Mouse (Mus musculus): ENCODE measurements at regions not wholly inside any gene's neighbourhood (a gene's known extent, or its start where the extent isn't known, plus 50 kb on each side); places are given as distances from the start of the nearest gene placed in this dataset.

DNA sequence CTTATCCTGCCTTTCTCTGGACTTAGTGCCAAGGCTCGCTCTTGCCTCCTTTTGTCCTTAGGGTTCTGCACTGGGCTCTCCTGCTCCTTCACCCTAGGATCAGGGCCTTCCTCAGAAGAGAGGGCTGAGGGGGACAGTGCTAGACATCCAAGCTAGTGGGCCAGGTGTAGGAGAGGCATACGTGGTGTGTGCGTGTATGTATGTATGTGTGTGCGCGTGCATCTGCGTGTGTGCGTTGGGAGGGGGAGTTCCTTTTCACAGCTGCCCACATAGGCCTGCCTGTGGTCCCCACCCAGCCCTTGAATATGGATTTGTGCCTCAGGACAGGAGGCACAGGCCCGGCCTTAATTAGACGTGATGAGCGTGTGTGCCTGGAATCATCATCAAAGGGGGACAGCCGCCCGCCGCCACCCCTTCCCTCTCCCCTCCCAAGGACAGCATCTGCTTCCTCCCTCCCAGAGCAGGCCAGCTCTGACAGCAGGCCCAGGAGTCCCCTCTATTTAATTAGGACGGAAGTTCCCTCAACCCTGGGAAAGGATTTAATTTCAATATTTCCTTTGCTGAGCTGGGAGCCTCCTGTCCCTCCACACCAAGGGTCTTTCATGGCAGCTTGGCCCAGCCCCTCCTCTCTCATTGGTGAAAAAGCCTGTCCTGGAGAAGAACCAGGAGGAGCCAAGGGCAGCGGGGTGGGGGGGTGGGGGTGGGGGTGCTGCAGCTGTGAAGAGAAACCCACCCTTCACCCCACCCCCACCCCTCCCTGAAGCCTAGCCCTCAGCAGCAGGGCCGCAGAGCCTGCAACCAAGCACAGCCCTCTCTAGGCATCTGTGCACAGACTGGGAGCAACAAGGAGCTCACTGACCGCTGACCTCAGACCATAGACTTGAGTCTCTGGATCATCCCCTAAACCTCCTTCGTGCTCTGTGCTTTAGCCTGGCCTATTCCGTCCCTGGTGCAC is 155.8 kb upstream of the A530016L24Rik start:
- DNase-seq, result peak in 1 of 2 experiments; percentile 47
- intact Hi-C loops (cut with DNase I), result loop anchor here (5.0 kb wide), 2 partner anchors 124 to 136 kb away; no protein-coding TSS in a partner anchor

DNA sequence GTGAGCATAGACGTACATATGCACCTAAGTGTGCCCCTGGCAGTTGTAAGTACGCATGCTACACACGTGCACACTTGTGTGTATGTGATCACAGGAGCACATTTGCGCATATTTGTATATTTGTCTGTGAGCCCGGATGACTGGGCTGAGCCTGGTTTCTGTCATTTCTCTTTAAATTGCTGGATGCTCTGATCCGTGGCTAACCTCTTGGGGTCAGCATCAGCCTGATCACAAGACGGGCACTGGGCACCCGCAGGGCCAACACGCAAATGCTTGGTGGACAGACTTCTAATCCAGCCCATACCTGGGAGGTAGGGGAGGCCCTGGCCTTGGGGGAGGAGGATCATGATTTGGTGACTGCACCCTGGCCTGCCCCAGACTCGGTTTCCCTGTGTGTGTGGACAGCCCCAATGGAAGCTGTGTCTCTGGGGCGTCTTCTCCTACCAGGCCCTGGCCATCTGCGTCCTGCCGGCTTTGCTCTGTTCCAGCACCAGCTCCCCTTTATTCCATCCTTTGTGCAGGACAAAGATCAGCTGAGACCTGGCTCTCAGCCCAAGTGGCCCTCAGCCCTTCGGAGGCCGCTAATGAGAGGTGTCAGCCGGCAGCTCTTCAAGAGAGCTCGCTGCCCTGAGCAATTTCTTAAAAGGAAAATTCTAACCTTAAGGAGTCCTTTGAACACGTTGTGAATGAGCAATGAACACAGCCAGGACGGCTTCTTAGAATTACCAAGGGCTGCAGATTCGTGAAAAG is 155.0 kb upstream of the A530016L24Rik start:
- no peak for DNase-seq
- intact Hi-C loops (cut with DNase I), result loop anchor here (5.0 kb wide), 2 partner anchors 123 to 137 kb away; no protein-coding TSS in a partner anchor

GRCm38 (mm10) chr12:112335641-112336040 is 153.6 kb upstream of the A530016L24Rik start:
- no peak for DNase-seq
- intact Hi-C loops (cut with DNase I), result no loop called here

DNA sequence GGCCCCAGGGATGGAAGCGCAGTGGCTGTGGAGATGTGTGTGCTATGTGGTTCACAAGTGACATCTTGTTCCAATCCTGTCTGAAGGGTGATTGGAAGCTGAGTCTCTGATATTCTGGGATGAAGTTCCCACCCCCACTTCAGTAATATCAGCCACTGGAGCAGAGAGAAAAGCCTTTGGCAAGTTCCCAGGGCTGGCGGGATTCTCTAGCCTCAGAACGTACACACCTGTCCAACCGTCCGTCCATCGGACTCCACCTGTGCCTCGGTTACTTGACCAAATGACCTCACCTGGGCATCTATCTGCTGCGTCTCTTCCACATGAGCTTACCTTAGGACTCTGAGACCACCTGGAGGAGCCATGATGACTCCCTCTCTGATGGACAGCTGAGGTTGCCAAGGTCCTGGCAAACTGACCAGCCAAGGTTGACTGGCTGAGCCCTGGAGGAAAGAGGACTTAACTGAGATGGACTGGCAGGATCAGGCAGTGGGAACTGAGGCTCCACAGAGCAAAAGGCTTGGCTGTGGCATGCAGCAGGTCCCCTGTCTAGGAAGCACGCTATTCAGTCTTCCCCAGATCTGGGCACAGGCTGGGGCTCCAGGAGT is 152.5 kb upstream of the A530016L24Rik start:
- intact Hi-C loops (cut with DNase I), result no loop called here
- no peak for DNase-seq

GRCm38 (mm10) chr12:112337443-112337842 is 151.8 kb upstream of the A530016L24Rik start:
- intact Hi-C loops (cut with DNase I), result no loop called here

GRCm38 (mm10) chr12:112338976-112339375 is 150.3 kb upstream of the A530016L24Rik start:
- intact Hi-C loops (cut with DNase I), result no loop called here
- DNase-seq, result no peak

More at GRCm38 (mm10) chr12:112337443-112337842, 151.8 kb upstream of the A530016L24Rik start:
- DNase-seq, result no peak

DNA sequence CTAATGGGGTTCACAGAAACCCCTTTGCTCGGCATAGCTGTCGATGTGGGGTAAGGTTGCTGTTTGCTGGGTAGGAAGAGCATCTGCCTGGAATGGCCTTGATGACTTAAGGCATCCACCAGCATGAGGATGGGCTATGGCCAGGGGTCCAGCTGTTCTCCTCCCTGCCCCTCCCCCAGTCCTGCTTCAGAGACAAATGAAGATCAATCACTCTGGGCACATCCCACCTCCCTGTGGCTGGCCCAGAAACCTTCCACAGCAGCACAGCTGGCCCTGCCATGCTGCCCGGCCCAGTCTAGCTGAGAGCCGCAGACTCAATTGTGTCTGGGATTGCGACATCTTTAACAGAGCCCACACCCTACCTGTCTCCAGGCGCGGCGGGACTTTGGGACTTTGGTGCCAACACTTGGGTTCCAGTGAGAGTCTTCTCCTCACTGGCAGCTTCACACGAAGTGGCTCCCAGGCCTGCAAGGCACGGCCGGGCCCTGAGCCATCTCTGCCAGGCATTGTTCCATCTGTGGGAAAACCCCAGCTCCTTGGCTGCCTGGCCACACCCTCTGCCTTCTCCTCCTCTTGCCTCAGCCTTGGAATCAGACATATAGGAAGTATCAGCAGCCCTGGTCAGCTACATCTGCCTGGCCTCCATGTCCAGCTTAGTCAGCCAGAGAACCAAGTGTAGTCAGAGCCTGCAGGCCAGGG is 149.6 kb upstream of the A530016L24Rik start:
- intact Hi-C loops (cut with DNase I), result loop anchor here (5.0 kb wide), 1 partner anchor 192 kb away; the partner anchor contains the start of gene Kif26a

DNA sequence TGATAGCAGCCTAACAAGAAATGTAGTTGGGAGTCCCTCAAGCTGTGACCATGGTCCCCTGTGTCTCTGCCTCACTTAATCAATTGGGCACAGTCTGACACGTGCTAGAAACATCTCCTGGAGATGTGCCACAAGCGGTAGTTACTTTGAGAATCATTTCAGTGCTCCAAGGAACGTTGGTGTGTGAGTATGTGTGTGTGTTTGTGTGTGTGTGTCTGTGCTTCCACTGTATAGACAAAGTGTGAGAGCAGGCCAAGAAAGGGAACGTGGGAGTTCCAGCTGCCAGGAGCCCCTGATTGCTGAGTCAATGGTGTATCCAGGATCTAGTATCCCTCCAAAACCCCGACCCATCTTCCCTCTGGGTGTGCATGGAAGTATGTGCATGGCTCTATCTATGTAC is 149.0 kb upstream of the A530016L24Rik start:
- intact Hi-C loops (cut with DNase I), result loop anchor here (5.0 kb wide), 1 partner anchor 193 kb away; the partner anchor contains the start of gene Kif26a
- no peak for DNase-seq

More for the DNA sequence above, 149.6 kb upstream of the A530016L24Rik start:
- DNase-seq, result peak in 1 of 2 experiments; percentile 35

GRCm38 (mm10) chr12:112341726-112342469 is 147.3 kb upstream of the A530016L24Rik start:
- intact Hi-C loops (cut with DNase I), result loop anchor here (5.0 kb wide), 1 partner anchor 195 kb away; the partner anchor contains the start of gene Kif26a
- DNase-seq, result no peak

DNA sequence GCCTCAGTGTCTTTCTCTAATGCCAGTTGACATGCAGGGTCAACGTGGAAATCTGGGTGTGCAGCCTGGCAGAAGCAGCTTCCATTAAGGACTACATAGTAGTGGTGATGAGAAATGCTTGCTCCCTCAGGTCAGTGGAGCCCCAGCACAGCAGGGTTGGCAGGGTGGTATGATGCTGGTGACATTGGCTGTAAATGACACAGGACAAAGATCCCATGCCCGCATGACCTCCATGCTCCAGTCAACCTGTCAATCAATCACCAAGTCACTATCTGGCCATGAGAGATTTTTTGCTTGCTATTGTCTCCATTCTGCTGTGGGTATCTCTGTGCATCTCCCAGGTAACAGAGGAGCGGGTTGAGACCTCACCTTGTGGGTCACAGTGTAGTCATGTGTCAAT is 146.2 kb upstream of the A530016L24Rik start:
- no peak for DNase-seq
- intact Hi-C loops (cut with DNase I), result loop anchor here (5.0 kb wide), 1 partner anchor 196 kb away; the partner anchor contains the start of gene Kif26a

DNA sequence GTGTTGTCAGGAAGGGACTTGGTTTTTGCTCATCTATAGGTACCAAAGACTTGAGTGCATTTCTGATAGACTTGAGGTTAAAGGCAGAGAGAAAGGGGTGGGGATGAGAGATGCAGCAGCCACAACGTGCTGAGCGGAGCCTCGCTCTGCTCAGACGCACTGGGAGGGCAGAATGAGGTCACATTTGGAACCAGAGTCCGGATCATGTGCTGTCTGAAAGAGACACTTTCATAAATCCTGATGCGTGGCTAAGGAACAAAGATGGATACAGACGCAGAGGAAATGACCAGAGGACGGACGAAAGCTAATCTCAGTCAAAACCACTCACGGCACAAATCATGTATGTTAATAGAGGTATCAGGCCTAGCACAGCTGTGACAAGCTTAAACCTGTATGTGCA is 145.0 kb upstream of the A530016L24Rik start:
- DNase-seq, result peak; percentile 68 to 71
- intact Hi-C loops (cut with DNase I), result loop anchor here (5.0 kb wide), 1 partner anchor 197 kb away; the partner anchor contains the start of gene Kif26a

- DNase-seq, result peak; percentile 47 to 63
- intact Hi-C loops (cut with DNase I), result no loop called here
Observed at GRCm38 (mm10) chr12:112345797-112346196, 143.5 kb upstream of the A530016L24Rik start.

- DNase-seq, result no peak
- intact Hi-C loops (cut with DNase I), result no loop called here
Observed at GRCm38 (mm10) chr12:112348116-112348515, 141.1 kb upstream of the A530016L24Rik start.

DNA sequence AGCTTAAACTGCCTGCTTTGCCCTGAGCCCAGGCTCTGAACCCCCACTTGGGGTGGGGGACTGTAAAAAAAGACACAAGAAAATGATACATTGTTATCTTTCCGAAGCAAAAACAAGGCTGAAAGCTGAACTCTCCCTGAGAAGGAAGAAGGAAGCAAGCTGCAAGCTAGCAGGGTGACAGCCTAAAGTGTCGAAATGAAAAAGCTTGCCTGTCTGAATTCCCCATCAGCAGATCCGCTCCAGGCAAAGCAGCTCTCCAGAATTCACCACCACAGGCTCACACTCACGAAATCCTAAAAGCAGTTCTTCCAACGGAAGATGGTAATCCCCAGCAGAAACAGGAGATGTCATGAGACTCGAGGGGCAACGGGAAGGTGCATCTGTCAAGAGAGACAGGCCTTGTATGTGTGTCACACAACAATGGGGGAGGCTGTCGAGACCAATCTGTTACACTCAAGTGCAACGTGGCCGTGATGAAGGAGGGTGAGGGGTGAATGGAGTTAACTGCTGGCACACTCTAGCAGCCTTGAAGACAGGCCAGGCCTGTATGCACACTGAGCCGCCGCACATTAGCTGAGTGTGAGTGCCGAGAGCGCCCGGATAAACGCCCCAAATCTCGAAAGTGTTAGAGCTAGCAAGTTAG is 139.5 kb upstream of the A530016L24Rik start:
- intact Hi-C loops (cut with DNase I), result no loop called here
- DNase-seq, result peak in 1 of 2 experiments; percentile 38

GRCm38 (mm10) chr12:112350733-112351132 is 138.5 kb upstream of the A530016L24Rik start:
- intact Hi-C loops (cut with DNase I), result no loop called here
- no peak for DNase-seq

DNA sequence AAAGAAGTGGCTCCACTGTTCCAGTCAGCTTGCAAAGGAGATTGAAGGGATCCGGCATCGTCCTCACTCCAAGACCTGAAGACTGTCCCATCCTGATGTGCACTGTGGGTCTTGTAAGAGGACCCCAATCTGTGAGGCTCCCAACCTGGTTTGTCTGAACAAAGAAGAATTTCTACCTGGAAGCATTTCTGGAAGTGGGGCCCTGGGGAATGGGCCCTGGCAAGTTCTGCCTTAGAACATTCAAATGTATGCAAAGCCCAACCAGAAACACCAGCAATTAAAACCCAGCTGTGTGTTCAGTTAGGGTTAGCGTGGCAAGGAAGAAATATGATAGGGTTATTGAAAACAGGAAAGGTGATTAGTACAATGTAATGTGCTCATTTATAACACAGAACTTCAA is 125.9 kb upstream of the A530016L24Rik start:
- intact Hi-C loops (cut with DNase I), result no loop called here
- no peak for DNase-seq

DNA sequence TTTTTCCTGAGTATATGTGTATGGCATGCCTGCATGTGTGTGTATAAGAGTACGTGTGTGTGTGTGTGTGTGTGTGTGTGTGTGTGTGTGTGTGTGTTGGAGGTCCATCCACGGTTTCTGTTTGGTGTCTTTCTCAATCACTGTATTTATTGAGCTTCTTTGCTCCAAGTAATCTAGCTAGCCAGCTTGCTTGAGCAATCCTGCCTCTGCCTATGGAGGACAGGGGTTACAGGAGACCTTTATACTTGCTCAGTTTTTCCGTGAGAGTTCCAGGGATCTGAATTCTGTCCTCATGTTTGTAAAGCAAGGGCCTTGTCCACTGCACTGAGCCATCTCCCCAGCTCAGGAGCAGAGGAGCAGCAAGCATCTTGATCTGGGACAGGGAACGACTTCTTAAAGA is 122.0 kb upstream of the A530016L24Rik start:
- no peak for DNase-seq

DNA sequence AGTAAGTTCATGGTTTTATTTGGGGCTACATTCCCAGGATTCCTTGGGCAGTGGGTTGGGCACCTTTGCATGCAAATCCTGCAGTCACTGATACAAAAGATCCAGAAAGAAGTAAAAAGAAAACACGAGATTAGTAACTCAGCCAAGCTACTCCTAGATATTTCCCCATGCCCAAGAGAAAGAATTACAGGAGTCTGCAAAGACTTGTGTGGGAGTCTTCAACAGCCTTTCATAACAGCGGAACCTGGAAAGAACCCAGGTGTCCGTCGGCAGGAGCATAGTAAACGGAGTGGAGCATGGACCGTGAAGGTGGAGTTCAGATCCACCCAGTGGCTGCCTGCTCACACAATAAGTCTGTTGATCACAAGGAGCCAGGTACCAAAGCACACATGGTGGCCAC is 121.1 kb upstream of the A530016L24Rik start:
- no peak for DNase-seq
- intact Hi-C loops (cut with DNase I), result no loop called here

More for the DNA sequence above, 122.0 kb upstream of the A530016L24Rik start:
- intact Hi-C loops (cut with DNase I), result no loop called here
